Mouse (Mus musculus) liver, embryonic 16.5 days (tissue): Measurements from ENCODE around the gene Tex14. TPM values are rescaled to one million over a fixed set of nuclear protein-coding genes. Genes with fewer than 3 reads are reported as not detected.
A peak's percentile ranks its signal among the peaks of the same experiment; 100 is the strongest.

Experiments
- ATAC-seq: fragments of 200-750 bp; cut with Nextera tagmentation; 2 replicates; pipeline ENCODE4 v1.8.0; 2017; ENCODE audit warnings: low read depth, mild to moderate bottlenecking, moderate number of reproducible peaks, moderate library complexity
- H3K27ac ChIP-seq: fragments of 300-500 bp; sonication (generic); 2 replicates; pipeline ENCODE4 v1.5.1; 2014; ENCODE audit warnings: mild to moderate bottlenecking, low read length
- H3K27me3 ChIP-seq: fragments of 300-500 bp; sonication (generic); 2 replicates; pipeline ENCODE4 v1.6.1; 2014; ENCODE audit warnings: low read depth, low read length, mixed read lengths; ENCODE audit not compliant: control insufficient read depth, insufficient read depth
- H3K36me3 ChIP-seq: fragments of 300-500 bp; sonication (generic); 2 replicates; pipeline ENCODE4 v1.6.1; 2014; ENCODE audit warnings: mild to moderate bottlenecking; ENCODE audit not compliant: control insufficient read depth, insufficient read depth
- H3K4me1 ChIP-seq: fragments of 300-500 bp; sonication (generic); 2 replicates; pipeline ENCODE4 v1.6.1; 2014; ENCODE audit warnings: low read depth, low read length, mixed read lengths; ENCODE audit not compliant: control insufficient read depth
- H3K4me2 ChIP-seq: fragments of 300-500 bp; sonication (generic); 2 replicates; pipeline ENCODE4 v1.6.1; 2014; ENCODE audit warnings: low read depth, low read length, mixed read lengths
- H3K4me3 ChIP-seq: fragments of 300-500 bp; sonication (generic); 2 replicates; pipeline ENCODE4 v1.5.1; 2014; ENCODE audit warnings: low read depth, mild to moderate bottlenecking, low read length
- H3K9ac ChIP-seq: fragments of 300-500 bp; sonication (generic); 2 replicates; pipeline ENCODE4 v1.6.1; 2014; ENCODE audit warnings: low read depth, low read length
- H3K9me3 ChIP-seq: fragments of 300-500 bp; sonication (generic); replicated peaks from 2 replicates; pipeline ENCODE4 v1.6.1; 2016; ENCODE audit warnings: low read length; ENCODE audit not compliant: control insufficient read depth
- WGBS: fragments of 180-500 bp; shearing (Covaris S2); extraction: QIAGEN DNeasy Blood & Tissue Kit; methylation state at CpG from one replicate; pipeline ENCODE4 v1.1.7; 2014; ENCODE audit not compliant: insufficient replicate concordance; 5-methylcytosine and 5-hydroxymethylcytosine counted together
- polyA plus RNA-seq: library from polyadenylated mRNA; unstranded; fragments of >200 nt; fragmentation: Nextera tagmentation; extraction: Ambion mirVana; gene quantifications from 2 replicates; pipeline ENCODE4 v1.2.1, GENCODE M21; 2015

Gene Tex14
- polyA plus RNA-seq = 0.08 and 0.21 TPM in 2 replicates

DNA sequence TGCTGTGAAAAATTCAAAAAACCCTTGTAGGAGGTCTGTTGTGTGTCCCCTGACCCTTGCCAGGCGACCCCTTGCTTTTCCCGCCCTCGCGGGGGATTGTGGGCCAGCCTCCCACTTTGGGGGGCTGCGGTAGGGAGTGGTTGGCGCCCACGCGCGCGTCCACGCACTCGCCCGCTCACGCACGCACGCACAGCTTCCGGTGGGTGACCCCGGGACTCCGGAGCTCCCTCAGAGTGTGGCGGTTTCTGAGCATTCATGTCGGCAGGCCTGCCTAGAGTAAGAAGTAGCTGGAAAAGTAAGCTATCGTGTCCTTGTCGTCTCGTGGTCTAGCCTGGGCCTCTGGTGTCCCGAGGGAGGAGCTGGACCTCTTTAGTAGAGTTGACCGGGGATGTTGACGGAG, at the start of gene Tex14, which contains the start of gene Rad51c:
Tex14 (plus strand) TSS at position 190 of the 400 bp plus-strand sequence.
Rad51c (minus strand) TSS at position 79 of the 400 bp plus-strand sequence.
- ATAC-seq = 0 out of 2 replicates have a peak, but pooled peaks have one; percentile 3
- WGBS = 71% methylated on average over 27 of the region's 27 CpGs
- no peaks in the 10 kb centered on the region for H3K9me3 ChIP-seq
- H3K9ac ChIP-seq = peak within 1 kb of the TSS; percentile 83
- peak within 1 kb of the TSS; percentile 83 for H3K27ac ChIP-seq
- no peaks in the 10 kb centered on the region for H3K27me3 ChIP-seq
- H3K4me3 ChIP-seq = peak within 1 kb of the TSS; percentile 79
- H3K36me3 ChIP-seq = no peaks in the 10 kb centered on the region
- peak within 1 kb of the TSS; percentile 77 for H3K4me2 ChIP-seq
- peaks cover 10% of the 10 kb centered on the region for H3K4me1 ChIP-seq

DNA sequence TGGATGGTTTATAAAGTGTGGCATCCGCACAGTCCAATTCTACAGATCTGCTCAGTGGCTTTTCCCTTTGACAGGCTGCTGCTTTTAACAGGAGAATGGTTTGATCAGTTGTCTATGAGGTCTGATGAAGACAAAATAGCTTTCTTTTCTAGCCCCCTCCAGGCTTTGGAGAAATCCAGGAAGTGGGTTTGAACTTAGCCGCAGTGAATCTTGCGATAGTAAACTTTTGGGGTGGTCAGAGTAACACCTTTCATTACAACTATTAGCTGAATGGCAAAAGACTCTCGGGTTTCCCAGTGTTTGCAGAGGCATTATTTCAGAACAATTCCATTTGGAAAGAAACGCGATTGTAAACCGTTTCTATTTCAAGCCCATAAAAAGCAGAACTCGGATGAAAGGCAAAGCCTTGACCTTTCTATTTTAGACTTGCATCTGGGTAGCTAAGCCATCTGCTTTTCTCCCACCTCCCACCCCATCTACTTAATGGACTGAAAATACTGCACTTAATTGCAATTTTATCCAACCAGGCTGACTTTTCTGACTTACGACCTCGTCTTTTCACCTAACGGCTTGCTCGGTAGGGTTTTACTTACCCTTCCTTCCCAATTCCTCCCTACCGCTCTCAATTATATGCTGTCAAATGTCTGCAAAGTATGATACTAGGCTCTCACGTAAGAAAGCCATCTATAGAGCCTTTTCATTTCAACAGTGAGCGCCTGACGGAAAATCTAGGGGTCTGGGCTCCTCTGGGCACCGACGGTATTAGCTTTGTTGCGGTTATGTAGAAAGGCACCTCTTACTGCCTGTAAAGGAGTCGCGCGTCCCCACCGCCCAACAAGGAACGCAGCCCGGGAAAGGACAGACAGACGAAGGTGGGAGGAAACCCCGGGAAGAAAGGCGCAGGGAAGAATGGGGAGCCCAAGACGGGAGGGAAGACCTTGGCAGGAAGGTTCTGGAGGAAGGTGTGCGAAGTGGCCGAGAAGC, 47.3 kb upstream of the Tex14 start:
- Histone ChIP-seq H3K9ac (peak overlapping the region; percentile 85), H3K27me3 (peaks cover 40% of the 10 kb centered on the region), H3K4me3 (peak overlapping the region; percentile 86), H3K4me2 (peak overlapping the region; percentile 93), H3K4me1 (peaks cover 17% of the 10 kb centered on the region), H3K36me3 (no peaks in the 10 kb centered on the region), H3K9me3 (no peaks in the 10 kb centered on the region), H3K27ac (peak overlapping the region; percentile 61; the same call in 1 of the 2 replicates)
- 4% methylated on average over 31 of the region's 31 CpGs for WGBS
- ATAC-seq = no peak

DNA sequence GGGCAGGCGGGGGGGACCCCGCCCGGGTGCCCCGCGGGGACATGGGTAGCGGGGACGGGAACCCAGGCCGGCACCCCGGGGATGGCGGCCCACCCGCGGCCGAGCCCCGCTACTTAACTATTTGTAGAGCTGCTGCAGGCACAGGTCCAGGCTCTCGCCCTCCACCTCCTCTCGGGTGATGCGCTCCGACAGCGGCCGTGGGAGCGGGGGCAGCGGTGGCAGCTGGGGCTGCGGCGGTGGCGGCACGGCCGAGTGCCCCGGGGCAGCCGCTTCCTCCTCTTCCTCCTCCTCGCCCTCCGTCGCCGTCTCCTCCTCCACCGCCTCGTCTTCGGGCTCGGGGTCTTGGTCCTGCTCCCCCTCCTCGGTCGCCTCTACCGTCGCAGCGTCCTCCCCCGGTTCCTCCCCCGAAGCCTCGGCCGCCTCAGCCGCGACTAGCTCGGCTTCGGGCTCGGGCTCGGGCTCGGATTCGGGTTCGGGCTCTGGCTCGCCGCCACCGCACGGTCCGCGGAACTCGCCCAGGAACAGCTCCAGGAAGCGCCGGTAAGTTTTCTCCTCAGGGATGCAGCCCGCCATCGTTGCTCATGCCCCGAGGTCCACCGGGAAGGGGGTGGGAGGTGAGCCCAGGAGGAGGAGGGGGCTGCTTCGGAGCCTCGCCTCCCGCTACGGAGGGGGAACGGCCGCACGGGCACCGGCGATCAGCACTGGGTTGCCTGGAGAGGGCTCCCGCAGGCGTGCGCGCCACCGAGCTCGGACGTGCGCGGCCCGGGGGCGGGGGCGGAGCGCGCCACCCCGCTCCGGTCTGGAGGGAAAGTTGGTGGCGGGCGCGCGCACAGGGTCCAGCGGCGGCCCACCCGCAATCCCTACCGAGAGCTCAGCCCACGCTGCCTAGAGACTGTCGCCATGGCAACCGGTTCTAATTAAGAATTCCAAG, 46.3 kb upstream of the Tex14 start, which contains the start of gene Ppm1e:
Ppm1e (minus strand) TSS at position 693 of the 931 bp plus-strand sequence.
- peak within 1 kb of the TSS; percentile 93 for H3K4me2 ChIP-seq
- WGBS = under 1% methylated on average over 88 of the region's 104 CpGs
- H3K27ac ChIP-seq = peak within 1 kb of the TSS; percentile 61
- no peaks in the 10 kb centered on the region for H3K36me3 ChIP-seq
- ATAC-seq = peak; percentile 98
- peaks cover 17% of the 10 kb centered on the region for H3K4me1 ChIP-seq
- peaks cover 40% of the 10 kb centered on the region for H3K27me3 ChIP-seq
- no peaks in the 10 kb centered on the region for H3K9me3 ChIP-seq
- peak within 1 kb of the TSS; percentile 86 for H3K4me3 ChIP-seq
- peak within 1 kb of the TSS; percentile 85 for H3K9ac ChIP-seq

DNA sequence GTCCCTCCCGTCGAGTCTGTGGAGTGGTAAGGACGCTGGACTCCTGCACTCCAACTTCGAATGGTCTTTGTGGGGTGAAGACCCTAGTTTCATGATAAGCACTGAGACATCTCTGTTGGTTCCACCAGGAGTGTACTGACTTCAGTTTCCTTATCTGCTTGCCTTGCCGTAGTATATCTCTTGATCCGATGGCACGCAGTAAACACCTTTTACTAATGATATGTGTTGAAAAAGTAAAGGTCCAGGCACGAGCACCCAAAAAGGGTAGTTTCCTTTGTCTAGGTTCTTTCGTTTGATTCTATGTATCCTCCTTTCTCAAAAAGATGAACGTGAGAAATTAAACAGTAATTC, 45.6 kb upstream of the Tex14 start:
- Histone ChIP-seq H3K9me3 (no peaks in the 10 kb centered on the region), H3K27me3 (peaks cover 40% of the 10 kb centered on the region), H3K36me3 (no peaks in the 10 kb centered on the region), H3K4me1 (peaks cover 17% of the 10 kb centered on the region), H3K27ac (peak overlapping the region; percentile 16; the same call in 1 of the 2 replicates), H3K4me2 (peak overlapping the region; percentile 93), H3K9ac (peak overlapping the region; percentile 85), H3K4me3 (peak overlapping the region; percentile 86)
- ATAC-seq = 0 out of 2 replicates have a peak, but pooled peaks have one; percentile 3
- WGBS = 8% methylated on average over 10 of the region's 10 CpGs

DNA sequence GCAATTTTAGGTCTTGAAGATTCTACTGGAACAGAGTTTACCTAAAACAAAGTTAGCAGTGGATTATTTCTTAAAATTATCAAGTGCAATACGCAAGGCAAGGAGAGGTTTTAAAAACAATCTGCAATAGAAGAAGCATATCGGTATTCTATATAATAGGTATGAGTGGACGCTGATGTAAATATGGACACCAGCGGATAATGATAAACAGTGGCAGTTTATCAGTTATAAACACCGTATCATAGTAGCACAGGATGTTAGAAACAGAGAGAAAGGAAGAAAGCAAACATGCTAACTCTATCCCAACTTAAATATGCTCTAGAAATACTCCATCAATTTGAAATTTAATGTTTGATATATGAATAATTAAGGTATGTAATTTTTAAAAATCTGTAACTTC, 39.7 kb upstream of the Tex14 start:
- ATAC-seq = 0 out of 2 replicates have a peak, but pooled peaks have one; percentile 17
- Histone ChIP-seq H3K27me3 (peaks cover 10% of the 10 kb centered on the region), H3K9me3 (no peaks in the 10 kb centered on the region), H3K4me2 (no peak overlapping the region), H3K4me3 (no peak overlapping the region), H3K27ac (no peak overlapping the region), H3K4me1 (peaks cover 19% of the 10 kb centered on the region), H3K9ac (no peak overlapping the region), H3K36me3 (no peaks in the 10 kb centered on the region)
- 53% methylated on average over 5 of the region's 5 CpGs for WGBS

DNA sequence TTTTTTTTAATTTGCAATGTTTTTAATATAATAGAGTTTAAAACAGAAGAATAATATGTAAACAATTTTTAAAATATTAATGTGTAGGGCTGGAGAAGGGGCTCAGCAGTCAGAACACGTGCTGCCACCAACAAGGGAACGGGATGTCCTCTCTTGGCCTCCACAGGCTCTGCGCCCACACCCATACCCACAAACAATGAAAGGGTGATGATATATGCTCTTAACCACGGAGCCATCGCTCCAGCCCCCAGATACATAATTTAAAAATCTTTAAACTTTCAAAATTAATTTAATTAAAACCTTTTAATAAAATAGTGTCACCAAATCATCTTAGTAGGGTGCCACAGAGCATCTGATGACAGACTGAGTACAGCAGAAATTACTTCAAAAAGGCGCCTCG, 37.8 kb upstream of the Tex14 start:
- 53% methylated on average over 7 of the region's 7 CpGs for WGBS
- no peak overlapping the region for H3K4me2 ChIP-seq
- no peak for ATAC-seq

DNA sequence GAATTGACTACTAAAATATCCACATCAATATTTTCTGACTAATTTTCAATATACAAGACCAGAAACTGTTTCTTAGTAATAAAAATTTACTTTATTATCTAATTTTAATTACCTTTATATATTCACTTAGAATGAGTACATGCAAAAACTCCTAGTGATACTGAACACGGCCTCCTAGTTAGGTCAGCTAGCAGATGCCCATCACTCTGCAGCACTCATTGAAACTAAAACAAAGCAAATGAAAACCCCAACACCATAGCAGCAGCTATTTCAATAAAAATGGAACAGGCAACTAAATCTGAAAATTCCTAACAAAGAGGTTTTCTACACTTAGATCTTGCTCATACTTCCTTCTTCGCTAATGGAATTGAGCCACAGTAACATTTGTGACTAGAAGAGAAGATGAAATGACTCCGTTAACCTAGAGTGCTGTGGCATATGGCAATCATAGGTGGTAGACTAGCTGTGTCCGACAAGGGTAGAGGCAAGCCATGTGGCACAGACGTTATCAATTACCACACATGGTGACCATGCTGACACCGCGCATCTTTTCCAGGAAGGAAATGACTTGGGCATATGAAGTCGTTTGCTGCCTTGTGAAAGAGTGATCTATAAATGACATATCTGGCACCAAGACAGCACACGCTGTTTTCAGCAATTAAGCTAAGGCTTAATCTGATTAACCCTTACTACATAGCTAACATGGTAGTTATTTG, 36.8 kb upstream of the Tex14 start:
- WGBS = 21% methylated on average over 9 of the region's 9 CpGs
- Histone ChIP-seq H3K36me3 (no peaks in the 10 kb centered on the region), H3K9ac (no peak overlapping the region; the same call in 1 of the 2 replicates), H3K4me2 (peak overlapping the region; percentile 45), H3K4me1 (peaks cover 19% of the 10 kb centered on the region), H3K4me3 (0 out of 2 replicates have a peak overlapping the region, but pooled peaks have one; percentile 17), H3K9me3 (no peaks in the 10 kb centered on the region), H3K27ac (peak overlapping the region; percentile 94), H3K27me3 (no peaks in the 10 kb centered on the region)
- peak; percentile 100 for ATAC-seq

More for the DNA sequence above, 37.8 kb upstream of the Tex14 start:
- Histone ChIP-seq H3K36me3 (no peaks in the 10 kb centered on the region), H3K27ac (0 out of 2 replicates have a peak overlapping the region, but pooled peaks have one; percentile 10), H3K4me3 (no peak overlapping the region), H3K9me3 (no peaks in the 10 kb centered on the region), H3K27me3 (no peaks in the 10 kb centered on the region), H3K9ac (no peak overlapping the region), H3K4me1 (peaks cover 19% of the 10 kb centered on the region)

DNA sequence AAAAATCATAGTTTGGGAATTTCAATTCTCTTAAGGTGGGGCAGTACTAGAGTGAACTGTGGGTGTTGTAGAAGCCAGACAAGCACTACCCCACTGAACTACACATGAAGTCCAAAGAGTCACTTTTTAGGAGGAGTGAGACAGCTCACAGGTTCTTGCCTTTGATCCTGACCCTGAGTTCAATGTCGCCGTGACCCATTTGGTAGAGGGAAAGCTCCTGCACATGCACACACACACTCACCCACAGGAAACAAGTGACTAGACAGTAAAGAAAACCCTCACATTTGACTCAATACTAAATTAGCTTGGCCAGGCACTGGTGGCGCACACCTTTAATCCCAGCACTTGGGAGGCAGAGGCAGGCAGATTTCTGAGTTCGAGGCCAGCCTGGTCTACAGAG, 20.3 kb upstream of the Tex14 start:
- WGBS = 83% methylated on average over 4 of the region's 4 CpGs
- Histone ChIP-seq H3K9me3 (no peaks in the 10 kb centered on the region), H3K4me2 (no peak overlapping the region), H3K27me3 (no peaks in the 10 kb centered on the region), H3K9ac (no peak overlapping the region), H3K36me3 (no peaks in the 10 kb centered on the region), H3K4me1 (no peaks in the 10 kb centered on the region), H3K27ac (no peak overlapping the region), H3K4me3 (no peak overlapping the region)
- no peak for ATAC-seq
